Mouse (Mus musculus) lung, embryonic 16.5 days (tissue): ENCODE measurements around the gene Rabep2. TPM values are rescaled to one million over a fixed set of nuclear protein-coding genes. Genes with fewer than 3 reads are reported as not detected.

Experiments
- ATAC-seq: fragments of 200-750 bp; cut with Nextera tagmentation; 2 replicates; pipeline ENCODE4 v1.8.0; 2017; ENCODE audit warnings: low read depth, mild to moderate bottlenecking, moderate library complexity
- H3K27ac ChIP-seq: fragments of 300-500 bp; sonication (generic); 2 replicates; pipeline ENCODE4 v1.5.1; 2014; ENCODE audit warnings: mild to moderate bottlenecking, control low read depth, low read length
- H3K27me3 ChIP-seq: fragments of 300-500 bp; sonication (generic); 2 replicates; pipeline ENCODE4 v1.6.1; 2014; ENCODE audit warnings: low read depth, low read length, mixed read lengths; ENCODE audit not compliant: control insufficient read depth, insufficient read depth
- H3K36me3 ChIP-seq: fragments of 300-500 bp; sonication (generic); 2 replicates; pipeline ENCODE4 v1.6.1; 2014; ENCODE audit warnings: low read length; ENCODE audit not compliant: control insufficient read depth, insufficient read depth
- H3K4me1 ChIP-seq: fragments of 300-500 bp; sonication (generic); replicated peaks from 2 replicates; pipeline ENCODE4 v1.6.1; 2014; ENCODE audit warnings: low read length, mixed read lengths; ENCODE audit not compliant: control insufficient read depth, insufficient read depth
- H3K4me2 ChIP-seq: fragments of 300-500 bp; sonication (generic); 2 replicates; pipeline ENCODE4 v1.6.1; 2014; ENCODE audit warnings: low read depth, low read length, control low read depth
- H3K4me3 ChIP-seq: fragments of 300-500 bp; sonication (generic); 2 replicates; pipeline ENCODE4 v1.5.1; 2014; ENCODE audit warnings: mild to moderate bottlenecking, low read length, control low read depth
- H3K9ac ChIP-seq: fragments of 300-500 bp; sonication (generic); 2 replicates; pipeline ENCODE4 v1.6.1; 2014; ENCODE audit warnings: low read length, control low read depth
- H3K9me3 ChIP-seq: fragments of 300-500 bp; sonication (generic); 2 replicates; pipeline ENCODE4 v1.6.1; 2016; ENCODE audit warnings: low read length; ENCODE audit not compliant: control insufficient read depth
- WGBS: fragments of 180-500 bp; shearing (Covaris S2); extraction: QIAGEN DNeasy Blood & Tissue Kit; methylation state at CpG from one replicate; pipeline ENCODE4 v1.1.7; 2014; 5-methylcytosine and 5-hydroxymethylcytosine counted together
- polyA plus RNA-seq: library from polyadenylated mRNA; unstranded; fragments of >200 nt; fragmentation: Nextera tagmentation; extraction: Ambion mirVana; gene quantifications from 2 replicates; pipeline ENCODE4 v1.2.1, GENCODE M21; 2015

The Rabep2 gene
- polyA plus RNA-seq, 1 experiment from 2014 or later: 34.2 TPM

DNA sequence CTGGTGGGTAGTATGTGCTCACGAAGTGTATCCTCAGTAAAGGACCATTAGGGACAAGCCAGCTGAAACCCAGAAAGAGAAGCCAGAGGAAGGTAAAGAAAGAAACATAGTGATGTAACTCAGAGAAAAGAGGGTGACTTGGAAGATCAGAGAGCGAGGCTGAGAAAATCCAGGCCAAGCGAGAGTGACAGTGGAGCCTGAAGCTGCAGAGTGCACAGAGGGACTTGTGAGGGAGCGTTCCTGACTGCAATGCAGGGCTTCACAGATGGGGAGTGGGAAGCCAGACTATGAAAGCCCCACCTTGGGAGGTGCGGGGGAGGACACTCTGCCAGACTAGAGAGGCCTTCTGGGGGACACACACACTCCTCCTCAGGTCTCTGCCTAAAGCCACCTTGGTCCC, 29.7 kb downstream of the Rabep2 start:
- Histone ChIP-seq H3K36me3 (no peaks in the 10 kb centered on the region), H3K27ac (no peak overlapping the region), H3K4me2 (no peak overlapping the region), H3K4me1 (no peaks in the 10 kb centered on the region), H3K27me3 (no peaks in the 10 kb centered on the region), H3K9ac (no peak overlapping the region), H3K9me3 (no peaks in the 10 kb centered on the region), H3K4me3 (no peak overlapping the region)
- 72% methylated on average over 5 of the region's 5 CpGs for WGBS
- no peak for ATAC-seq

GRCm38 (mm10) chr7:126458844-126459618, 30.5 kb downstream of the Rabep2 start:
- no peak overlapping the region for H3K9ac ChIP-seq
- no peaks in the 10 kb centered on the region for H3K27me3 ChIP-seq
- no peaks in the 10 kb centered on the region for H3K36me3 ChIP-seq
- WGBS: 71% methylated on average over 11 of the region's 11 CpGs
- no peak overlapping the region for H3K4me2 ChIP-seq
- H3K9me3 ChIP-seq: no peaks in the 10 kb centered on the region
- ATAC-seq: no peak
- no peak overlapping the region for H3K27ac ChIP-seq
- H3K4me3 ChIP-seq: no peak overlapping the region
- H3K4me1 ChIP-seq: no peaks in the 10 kb centered on the region

DNA sequence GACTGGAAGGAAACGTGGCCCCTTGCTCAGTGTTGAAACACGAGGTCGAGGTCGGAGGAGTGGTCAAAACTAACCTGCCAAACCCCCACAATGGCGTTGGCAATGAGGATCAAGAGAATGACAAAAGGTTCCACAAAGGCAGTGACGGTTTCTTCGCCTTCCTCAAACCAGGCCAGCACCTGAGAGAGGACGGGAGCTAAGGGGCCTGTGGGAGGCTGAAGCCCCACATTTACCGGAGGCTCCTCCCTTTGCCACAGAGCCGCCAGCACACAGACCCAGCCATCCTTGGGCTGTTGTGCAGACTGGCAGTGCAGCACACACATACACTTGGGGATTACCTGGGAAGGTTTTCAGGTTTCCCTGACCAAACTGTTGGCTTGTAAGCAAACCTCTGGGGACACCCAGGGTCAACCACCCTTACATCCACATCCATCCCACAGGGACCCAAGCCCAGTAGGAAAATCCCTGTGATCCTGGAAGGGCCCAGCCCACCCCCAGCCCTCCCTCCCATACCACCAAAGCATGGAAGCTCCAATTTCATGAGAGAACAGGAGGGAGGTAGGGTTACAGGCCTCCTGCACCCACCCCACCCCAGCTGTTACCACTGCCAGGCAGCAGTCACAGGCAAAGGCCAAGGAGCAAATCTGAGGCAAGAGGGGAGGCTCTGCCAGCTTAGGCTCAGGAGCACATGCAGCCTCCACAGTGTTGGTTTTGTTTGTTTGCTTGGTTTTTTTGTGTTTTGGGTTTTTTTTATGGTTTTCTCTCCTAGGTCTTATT, 32.3 kb downstream of the Rabep2 start:
- no peaks in the 10 kb centered on the region for H3K36me3 ChIP-seq
- no peak for ATAC-seq
- no peak overlapping the region for H3K9ac ChIP-seq
- no peak overlapping the region for H3K27ac ChIP-seq
- H3K9me3 ChIP-seq: no peaks in the 10 kb centered on the region
- no peaks in the 10 kb centered on the region for H3K27me3 ChIP-seq
- 41% methylated on average over 10 of the region's 10 CpGs for WGBS
- no peaks in the 10 kb centered on the region; the same call in 1 of the 2 replicates for H3K4me1 ChIP-seq
- no peak overlapping the region for H3K4me2 ChIP-seq
- no peak overlapping the region for H3K4me3 ChIP-seq

GRCm38 (mm10) chr7:126461626-126462025, 33.1 kb downstream of the Rabep2 start:
- H3K9me3 ChIP-seq: no peaks in the 10 kb centered on the region

GRCm38 (mm10) chr7:126463004-126463403, 34.4 kb downstream of the Rabep2 start, which contains the start of gene Atp2a1:
Atp2a1 (minus strand) TSS chr7:126463108.
- Histone ChIP-seq H3K27ac (no peak within 1 kb of the TSS), H3K9ac (no peak within 1 kb of the TSS)

More at GRCm38 (mm10) chr7:126461626-126462025, 33.1 kb downstream of the Rabep2 start:
- no peak for ATAC-seq
- Histone ChIP-seq H3K36me3 (0 out of 2 replicates have a peak, but pooled peaks cover 3% of the 10 kb centered on the region), H3K4me1 (no peaks in the 10 kb centered on the region; the same call in 1 of the 2 replicates), H3K4me3 (no peak overlapping the region), H3K9ac (no peak overlapping the region), H3K4me2 (no peak overlapping the region), H3K27ac (no peak overlapping the region), H3K27me3 (no peaks in the 10 kb centered on the region)
- WGBS: 53% methylated on average over 3 of the region's 3 CpGs

GRCm38 (mm10) chr7:126463547-126463946, 35.0 kb downstream of the Rabep2 start:
- peaks cover 13% of the 10 kb centered on the region for H3K36me3 ChIP-seq
- H3K9ac ChIP-seq: no peak overlapping the region
- H3K4me2 ChIP-seq: no peak overlapping the region
- no peaks in the 10 kb centered on the region; the same call in 1 of the 2 replicates for H3K4me1 ChIP-seq
- no peak overlapping the region for H3K27ac ChIP-seq
- H3K27me3 ChIP-seq: no peaks in the 10 kb centered on the region
- H3K4me3 ChIP-seq: no peak overlapping the region
- WGBS: 41% methylated on average over 4 of the region's 4 CpGs
- no peak for ATAC-seq
- no peaks in the 10 kb centered on the region for H3K9me3 ChIP-seq

More at GRCm38 (mm10) chr7:126463004-126463403, 34.4 kb downstream of the Rabep2 start, which contains the start of gene Atp2a1:
- Histone ChIP-seq H3K4me3 (no peak within 1 kb of the TSS), H3K4me2 (no peak within 1 kb of the TSS), H3K27me3 (no peaks in the 10 kb centered on the region), H3K36me3 (peaks cover 11% of the 10 kb centered on the region; the same call in 1 of the 2 replicates), H3K9me3 (no peaks in the 10 kb centered on the region), H3K4me1 (no peaks in the 10 kb centered on the region; the same call in 1 of the 2 replicates)
- 37% methylated on average over 5 of the region's 5 CpGs for WGBS
- ATAC-seq: no peak

DNA sequence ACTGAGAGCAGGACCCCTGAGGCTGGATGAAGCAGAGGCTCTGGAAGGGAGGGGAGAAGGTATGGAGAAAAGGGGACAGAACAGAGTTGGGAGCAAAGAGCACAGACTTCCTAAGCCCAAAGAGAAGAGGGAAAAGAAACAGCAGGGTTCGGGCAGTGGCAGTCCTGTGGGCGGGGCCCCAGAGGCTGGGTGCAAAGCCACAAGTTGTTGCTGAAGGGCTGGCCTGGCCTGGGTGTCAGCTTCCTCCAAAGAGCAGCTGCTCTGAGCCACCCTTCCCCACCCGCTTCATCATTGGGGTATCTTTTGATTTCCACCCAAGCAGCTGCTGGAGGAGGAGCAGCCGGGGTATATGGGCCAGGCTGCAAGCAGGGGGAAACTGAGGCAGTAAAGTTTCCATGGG, 35.6 kb downstream of the Rabep2 start:
- Histone ChIP-seq H3K4me3 (no peak overlapping the region), H3K4me2 (no peak overlapping the region), H3K4me1 (no peaks in the 10 kb centered on the region; the same call in 1 of the 2 replicates), H3K36me3 (peaks cover 16% of the 10 kb centered on the region), H3K27me3 (no peaks in the 10 kb centered on the region), H3K9ac (no peak overlapping the region), H3K27ac (no peak overlapping the region), H3K9me3 (no peaks in the 10 kb centered on the region)
- ATAC-seq: no peak
- 45% methylated on average over 4 of the region's 4 CpGs for WGBS

DNA sequence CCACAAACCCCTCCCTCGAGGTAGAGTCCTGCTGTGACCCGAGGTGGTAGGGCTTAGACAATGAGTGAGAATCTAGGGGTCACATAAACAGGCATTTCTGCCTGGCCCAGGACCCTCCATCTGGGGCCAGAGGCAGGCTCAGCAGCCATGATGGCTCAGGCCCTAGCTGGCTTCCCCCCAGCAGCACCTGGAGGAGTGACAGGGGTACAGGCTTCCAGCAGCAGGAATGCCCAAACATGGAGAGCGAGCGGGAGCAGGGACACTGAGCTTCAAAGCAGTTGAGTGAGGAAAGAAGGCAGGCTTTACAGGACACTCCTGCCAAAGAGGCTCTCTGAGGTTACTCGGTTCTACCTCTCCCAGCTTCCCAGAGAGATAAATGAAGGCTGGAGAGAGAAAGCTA, 36.3 kb downstream of the Rabep2 start:
- Histone ChIP-seq H3K36me3 (peaks cover 22% of the 10 kb centered on the region), H3K9me3 (no peaks in the 10 kb centered on the region), H3K4me2 (no peak overlapping the region), H3K4me1 (no peaks in the 10 kb centered on the region; the same call in 1 of the 2 replicates), H3K27me3 (no peaks in the 10 kb centered on the region), H3K4me3 (no peak overlapping the region), H3K9ac (no peak overlapping the region), H3K27ac (no peak overlapping the region)
- WGBS: 30% methylated on average over 5 of the region's 5 CpGs
- ATAC-seq: no peak
